Mouse (Mus musculus): ENCODE data around the gene Ctsw. TPM values are rescaled to one million over a fixed set of nuclear protein-coding genes. Genes with fewer than 3 reads are reported as not detected.

The Ctsw gene
- polyA plus RNA-seq, 1 experiment from 2014 or later = 1.7 TPM

GRCm38 (mm10) chr19:5456241-5456921 lies 11.9 kb downstream of the Ctsw start:
- no peaks in the 10 kb centered on the region for H3K9me3 ChIP-seq (replicated peaks)
- peak overlapping the region; percentile 68 for H3K4me3 ChIP-seq
- peak; percentile 52 for DNase-seq (ENCODE audit: low spot score)
- H3K27me3 ChIP-seq (ENCODE audit: low read depth, poor library complexity, severe bottlenecking) = peaks cover 32% of the 10 kb centered on the region
- H3K27ac ChIP-seq (replicated peaks) = peak overlapping the region; percentile 91
- H3K4me1 ChIP-seq = peaks cover 49% of the 10 kb centered on the region
- 5% methylated on average over 26 of the region's 26 CpGs for WGBS
- peaks cover 18% of the 10 kb centered on the region for H3K36me3 ChIP-seq

DNA sequence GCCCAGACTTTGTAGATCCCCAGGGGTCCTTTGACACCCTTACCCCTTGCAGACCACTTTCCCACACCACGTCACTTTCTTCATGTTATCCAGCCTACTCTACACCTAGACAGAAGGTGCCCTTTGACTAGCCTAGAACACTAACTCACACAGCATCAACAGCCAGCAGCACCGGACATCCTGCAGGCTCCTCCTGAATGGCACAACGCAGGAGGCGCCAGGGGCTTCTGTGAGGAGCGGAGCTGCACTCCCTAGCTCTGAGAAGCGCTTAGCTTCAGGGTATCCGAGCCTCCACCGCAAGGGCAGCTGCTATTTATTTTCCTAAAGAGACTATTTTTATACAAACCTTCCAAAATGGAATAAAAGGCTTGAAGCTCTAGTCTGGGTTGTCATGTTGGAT lies 12.7 kb downstream of the Ctsw start:
- Histone ChIP-seq H3K36me3 (peaks cover 18% of the 10 kb centered on the region), H3K4me1 (peaks cover 42% of the 10 kb centered on the region), H3K4me3 (peak overlapping the region; percentile 68), H3K9me3 (replicated peaks) (no peaks in the 10 kb centered on the region), H3K27me3 (ENCODE audit: low read depth, poor library complexity, severe bottlenecking) (peaks cover 40% of the 10 kb centered on the region), H3K27ac (replicated peaks) (no peak overlapping the region)
- DNase-seq (ENCODE audit: low spot score) = no peak
- WGBS = 64% methylated on average over 8 of the region's 8 CpGs

DNA sequence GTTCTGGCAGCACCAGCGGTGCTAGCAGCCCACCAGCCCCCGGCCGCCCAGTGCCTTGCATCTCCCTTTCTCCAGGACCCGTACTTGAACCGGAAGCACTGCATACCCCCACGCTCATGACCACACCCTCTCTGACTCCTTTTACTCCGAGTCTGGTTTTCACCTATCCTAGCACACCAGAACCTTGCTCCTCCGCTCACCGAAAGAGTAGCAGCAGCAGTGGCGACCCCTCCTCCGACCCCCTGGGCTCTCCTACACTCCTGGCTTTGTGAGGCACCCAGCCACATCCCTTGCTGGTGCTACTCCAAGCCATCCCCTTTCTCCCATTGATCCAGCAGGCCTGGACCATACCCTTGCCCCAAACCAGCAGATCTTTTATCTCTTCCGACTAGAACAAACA lies 13.3 kb downstream of the Ctsw start:
- peaks cover 45% of the 10 kb centered on the region for H3K27me3 ChIP-seq (ENCODE audit: low read depth, poor library complexity, severe bottlenecking)
- H3K27ac ChIP-seq (replicated peaks) = no peak overlapping the region
- no peak for DNase-seq (ENCODE audit: low spot score)
- peaks cover 41% of the 10 kb centered on the region for H3K4me1 ChIP-seq
- H3K36me3 ChIP-seq = peaks cover 18% of the 10 kb centered on the region
- H3K9me3 ChIP-seq (replicated peaks) = no peaks in the 10 kb centered on the region
- 86% methylated on average over 12 of the region's 12 CpGs for WGBS
- peak overlapping the region; percentile 68; the same call in 1 of the 2 replicates for H3K4me3 ChIP-seq

- Histone ChIP-seq H3K27ac (replicated peaks) (no peak overlapping the region), H3K4me3 (no peak overlapping the region), H3K36me3 (peaks cover 18% of the 10 kb centered on the region), H3K9me3 (replicated peaks) (0 out of 2 replicates have a peak, but pooled peaks cover 4% of the 10 kb centered on the region), H3K4me1 (peaks cover 40% of the 10 kb centered on the region), H3K27me3 (ENCODE audit: low read depth, poor library complexity, severe bottlenecking) (peaks cover 58% of the 10 kb centered on the region)
- DNase-seq (ENCODE audit: low spot score) = no peak
- WGBS = 83% methylated on average over 6 of the region's 6 CpGs
Measured at GRCm38 (mm10) chr19:5451766-5452165, 16.5 kb downstream of the Ctsw start.

DNA sequence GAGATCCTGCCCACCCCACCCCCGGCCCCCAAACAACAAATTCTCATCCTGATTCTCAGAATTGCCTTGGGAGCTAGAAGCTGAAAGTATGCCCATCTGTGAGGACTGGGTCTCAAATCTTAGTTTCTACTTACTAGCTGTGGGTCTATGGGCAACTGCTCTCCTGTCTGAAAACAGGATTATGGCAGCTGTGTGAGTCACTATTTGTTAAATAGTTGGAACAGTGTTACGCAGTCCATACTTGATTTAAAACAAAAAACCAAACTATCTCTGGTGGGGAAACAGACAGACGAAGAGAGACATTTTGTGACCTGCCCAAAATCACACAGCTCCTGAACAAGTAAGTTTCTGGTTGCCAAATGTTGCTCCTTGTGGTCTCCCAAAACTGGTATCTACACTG lies 18.6 kb downstream of the Ctsw start:
- 0 out of 2 replicates have a peak, but pooled peaks cover 4% of the 10 kb centered on the region for H3K9me3 ChIP-seq (replicated peaks)
- H3K36me3 ChIP-seq = peaks cover 11% of the 10 kb centered on the region; the same call in 1 of the 2 replicates
- H3K27me3 ChIP-seq (ENCODE audit: low read depth, poor library complexity, severe bottlenecking) = peaks cover 74% of the 10 kb centered on the region
- H3K4me1 ChIP-seq = peaks cover 22% of the 10 kb centered on the region
- H3K27ac ChIP-seq (replicated peaks) = no peak overlapping the region
- H3K4me3 ChIP-seq = no peak overlapping the region
- WGBS = 90% methylated on average over 3 of the region's 3 CpGs
- no peak for DNase-seq (ENCODE audit: low spot score)

- Histone ChIP-seq H3K4me3 (peak overlapping the region; percentile 70), H3K27ac (replicated peaks) (no peak overlapping the region), H3K36me3 (no peaks in the 10 kb centered on the region), H3K4me1 (peaks cover 22% of the 10 kb centered on the region), H3K27me3 (ENCODE audit: low read depth, poor library complexity, severe bottlenecking) (peaks cover 78% of the 10 kb centered on the region), H3K9me3 (replicated peaks) (0 out of 2 replicates have a peak, but pooled peaks cover 4% of the 10 kb centered on the region)
- 9% methylated on average over 36 of the region's 36 CpGs for WGBS
- peak; percentile 42 for DNase-seq (ENCODE audit: low spot score)
Measured at GRCm38 (mm10) chr19:5448354-5449150, 19.8 kb downstream of the Ctsw start.

- peaks cover 78% of the 10 kb centered on the region for H3K27me3 ChIP-seq (ENCODE audit: low read depth, poor library complexity, severe bottlenecking)
- WGBS = under 1% methylated on average over 70 of the region's 70 CpGs
- peak; percentile 56 for DNase-seq (ENCODE audit: low spot score)
- peaks cover 22% of the 10 kb centered on the region for H3K4me1 ChIP-seq
- 0 out of 2 replicates have a peak, but pooled peaks cover 4% of the 10 kb centered on the region for H3K9me3 ChIP-seq (replicated peaks)
- H3K4me3 ChIP-seq = peak within 1 kb of the TSS; percentile 70
- no peaks in the 10 kb centered on the region for H3K36me3 ChIP-seq
- peak within 1 kb of the TSS; percentile 46; the same call in 1 of the 2 replicates for H3K27ac ChIP-seq (replicated peaks)
Measured at GRCm38 (mm10) chr19:5447515-5448353, 20.6 kb downstream of the Ctsw start, which contains the start of gene Fosl1. Gene Fosl1 (plus strand): TSS chr19:5447547.

DNA sequence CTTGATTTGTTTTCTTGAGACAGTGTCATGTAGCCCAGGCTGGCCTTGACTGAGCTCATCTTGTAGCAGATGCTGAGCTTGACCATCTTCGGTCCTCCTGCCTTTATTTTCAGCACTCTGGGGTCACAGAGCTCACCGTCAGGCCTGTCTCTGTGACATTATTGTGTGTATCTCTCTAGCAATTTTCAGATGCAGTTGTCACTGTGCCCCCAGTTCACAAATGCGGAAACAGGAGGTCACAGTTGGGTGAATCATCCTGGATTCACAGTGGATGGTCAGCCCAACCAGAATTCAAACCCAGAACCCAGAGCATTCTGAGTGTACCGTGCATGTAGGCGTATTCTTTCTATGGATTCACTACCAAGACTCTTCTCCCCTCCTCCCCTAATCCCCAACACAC lies 22.6 kb downstream of the Ctsw start:
- H3K9me3 ChIP-seq (replicated peaks) = 0 out of 2 replicates have a peak, but pooled peaks cover 4% of the 10 kb centered on the region
- no peak overlapping the region for H3K27ac ChIP-seq (replicated peaks)
- no peak for DNase-seq (ENCODE audit: low spot score)
- H3K4me3 ChIP-seq = no peak overlapping the region
- peaks cover 65% of the 10 kb centered on the region for H3K27me3 ChIP-seq (ENCODE audit: low read depth, poor library complexity, severe bottlenecking)
- peaks cover 22% of the 10 kb centered on the region for H3K4me1 ChIP-seq
- H3K36me3 ChIP-seq = no peaks in the 10 kb centered on the region
- WGBS = 91% methylated on average over 5 of the region's 5 CpGs

DNA sequence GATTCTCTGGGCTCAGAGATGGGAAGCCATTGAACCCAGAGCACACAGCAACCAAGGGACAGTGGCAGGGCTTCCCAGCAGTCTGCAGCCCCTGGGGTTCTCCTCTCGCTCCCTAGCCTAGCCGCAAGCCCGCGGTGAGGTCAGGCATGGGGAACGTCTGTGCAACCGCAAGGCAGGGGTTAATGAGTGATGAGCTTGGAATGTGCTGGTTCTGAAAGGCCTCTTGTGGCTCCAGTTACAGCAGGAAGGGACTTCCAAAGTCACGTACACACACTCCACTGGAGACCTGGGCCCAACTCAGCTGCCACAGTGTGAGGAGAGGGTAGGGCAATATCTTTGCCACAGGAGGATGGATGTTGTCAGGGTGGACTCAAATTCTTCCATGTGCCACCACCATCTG lies 23.4 kb downstream of the Ctsw start:
- Histone ChIP-seq H3K4me3 (no peak overlapping the region), H3K9me3 (replicated peaks) (peaks cover 10% of the 10 kb centered on the region; the same call in 1 of the 2 replicates), H3K27me3 (ENCODE audit: low read depth, poor library complexity, severe bottlenecking) (peaks cover 57% of the 10 kb centered on the region), H3K27ac (replicated peaks) (no peak overlapping the region), H3K4me1 (peaks cover 22% of the 10 kb centered on the region), H3K36me3 (no peaks in the 10 kb centered on the region)
- WGBS = 48% methylated on average over 7 of the region's 7 CpGs
- no peak for DNase-seq (ENCODE audit: low spot score)

DNA sequence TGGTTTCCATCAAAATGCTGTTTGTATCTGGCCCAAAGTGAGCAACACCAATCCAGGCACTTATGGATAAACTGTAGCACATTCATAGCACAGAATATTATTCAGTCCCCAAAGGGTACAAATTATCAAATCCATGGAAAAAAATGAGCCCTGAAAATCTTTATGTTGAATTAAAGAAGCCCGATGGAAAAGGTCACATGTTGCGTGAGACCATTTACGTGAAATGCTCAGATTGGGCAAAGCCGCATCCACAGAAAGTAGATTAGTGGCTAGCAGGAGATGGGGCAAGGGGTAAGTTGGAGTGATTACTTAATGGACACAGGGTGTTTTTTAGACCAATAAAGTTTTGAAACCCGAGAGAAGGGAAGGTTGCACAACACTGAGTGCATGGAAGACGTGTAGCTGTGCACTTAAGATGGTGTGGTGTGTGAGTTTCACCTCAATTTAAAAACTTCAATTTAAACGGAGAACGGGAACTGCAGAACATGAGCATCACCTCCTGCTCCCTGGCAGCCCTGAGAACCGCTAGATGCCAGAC lies 23.9 kb downstream of the Ctsw start:
- no peak overlapping the region for H3K4me3 ChIP-seq
- H3K4me1 ChIP-seq = peaks cover 22% of the 10 kb centered on the region
- no peak for DNase-seq (ENCODE audit: low spot score)
- no peak overlapping the region for H3K27ac ChIP-seq (replicated peaks)
- H3K9me3 ChIP-seq (replicated peaks) = peaks cover 11% of the 10 kb centered on the region; the same call in 1 of the 2 replicates
- H3K27me3 ChIP-seq (ENCODE audit: low read depth, poor library complexity, severe bottlenecking) = peaks cover 52% of the 10 kb centered on the region
- WGBS = 72% methylated on average over 9 of the region's 9 CpGs
- no peaks in the 10 kb centered on the region for H3K36me3 ChIP-seq

- H3K27ac ChIP-seq (replicated peaks) = 0 out of 2 replicates have a peak overlapping the region, but pooled peaks have one; percentile 77
- DNase-seq (ENCODE audit: low spot score) = no peak
- no peaks in the 10 kb centered on the region for H3K9me3 ChIP-seq (replicated peaks)
- H3K4me3 ChIP-seq = peak overlapping the region; percentile 41; the same call in 1 of the 2 replicates
- peaks cover 16% of the 10 kb centered on the region for H3K4me1 ChIP-seq
- H3K36me3 ChIP-seq = no peaks in the 10 kb centered on the region
- H3K27me3 ChIP-seq (ENCODE audit: low read depth, poor library complexity, severe bottlenecking) = no peaks in the 10 kb centered on the region
- WGBS = 71% methylated on average over 7 of the region's 7 CpGs
Measured at GRCm38 (mm10) chr19:5433951-5434350, 34.4 kb downstream of the Ctsw start.
